Mouse (Mus musculus) lung, adult 18-20 months (tissue): ENCODE measurements at regions not wholly inside any gene's neighbourhood (a gene's known extent, or its start where the extent isn't known, plus 50 kb on each side); places are given as distances from the start of the nearest gene placed in this dataset.

ENCODE experiments used
- DNase-seq, 2 experiments: peaks; one replicate each; pipeline ENCODE4 v3.0.0; 2022; ENCODE audit warnings: mixed read lengths in 2 of 2

GRCm38 (mm10) chr17:68134373-68134772, 130.5 kb upstream of the Arhgap28 start:
- DNase-seq = no peak

- no peak for DNase-seq
These were observed 131.5 kb upstream of the Arhgap28 start for GRCm38 (mm10) chr17:68135436-68135835.

- no peak for DNase-seq
These were observed 130.3 kb upstream of the L3mbtl4 start for GRCm38 (mm10) chr17:68143307-68143706.

- DNase-seq = no peak
These were observed 124.3 kb upstream of the L3mbtl4 start for GRCm38 (mm10) chr17:68149237-68149792.

- no peak for DNase-seq
These were observed 121.0 kb upstream of the L3mbtl4 start for GRCm38 (mm10) chr17:68152438-68153120.

- no peak for DNase-seq
These were observed 118.7 kb upstream of the L3mbtl4 start for GRCm38 (mm10) chr17:68154879-68155278.

- DNase-seq = peak; percentile 3 to 6
These were observed 115.4 kb upstream of the L3mbtl4 start for GRCm38 (mm10) chr17:68158172-68158651.

- DNase-seq = no peak
These were observed 112.5 kb upstream of the L3mbtl4 start for GRCm38 (mm10) chr17:68161107-68161506.

- DNase-seq = peak in 1 of 2 experiments; percentile 2
These were observed 110.1 kb upstream of the L3mbtl4 start for GRCm38 (mm10) chr17:68163545-68163944.

- DNase-seq = no peak
These were observed 108.9 kb upstream of the L3mbtl4 start for GRCm38 (mm10) chr17:68164666-68165065.

GRCm38 (mm10) chr17:68165171-68165825, 108.3 kb upstream of the L3mbtl4 start:
- peak; percentile 32 to 54 for DNase-seq

GRCm38 (mm10) chr17:68166397-68166796, 107.2 kb upstream of the L3mbtl4 start:
- no peak for DNase-seq

- DNase-seq = no peak
These were observed 100.8 kb upstream of the L3mbtl4 start for GRCm38 (mm10) chr17:68172838-68173237.

GRCm38 (mm10) chr17:68176611-68177165, 96.9 kb upstream of the L3mbtl4 start:
- peak in 1 of 2 experiments; percentile 15 for DNase-seq

- peak; percentile 8 to 17 for DNase-seq
These were observed 95.8 kb upstream of the L3mbtl4 start for GRCm38 (mm10) chr17:68177835-68178234.

GRCm38 (mm10) chr17:68185385-68185784, 88.2 kb upstream of the L3mbtl4 start:
- no peak for DNase-seq

GRCm38 (mm10) chr17:68189888-68190287, 83.7 kb upstream of the L3mbtl4 start:
- no peak for DNase-seq

- DNase-seq = no peak
These were observed 68.1 kb upstream of the L3mbtl4 start for GRCm38 (mm10) chr17:68205545-68205944.

GRCm38 (mm10) chr17:68208837-68209236, 64.8 kb upstream of the L3mbtl4 start:
- no peak for DNase-seq

GRCm38 (mm10) chr17:68210313-68211254, 63.0 kb upstream of the L3mbtl4 start:
- peak; percentile 16 to 18 for DNase-seq

- DNase-seq = no peak
These were observed 55.4 kb upstream of the L3mbtl4 start for GRCm38 (mm10) chr17:68218246-68218645.

GRCm38 (mm10) chr17:68223170-68223569, 50.4 kb upstream of the L3mbtl4 start:
- no peak for DNase-seq
